Mouse (Mus musculus): ENCODE data around the gene Fat4.

DNA sequence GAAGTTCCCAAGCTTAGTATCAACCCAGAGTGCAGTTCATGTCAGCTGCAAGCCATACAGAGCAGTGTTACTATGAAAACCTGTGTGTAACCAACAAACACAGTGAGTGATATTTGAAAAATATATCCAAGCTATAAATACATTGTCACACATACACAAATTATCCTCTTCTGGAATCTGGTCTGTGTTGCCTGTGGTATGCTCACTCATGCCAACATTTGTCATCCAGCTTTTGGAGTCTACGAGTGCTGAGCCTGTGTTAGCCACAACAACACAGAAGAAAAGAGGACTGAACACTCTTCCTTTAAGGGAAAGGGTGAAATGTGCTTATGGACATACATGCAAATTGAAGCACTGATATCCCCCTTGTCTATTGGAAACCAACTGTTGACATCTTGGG lies 53.6 kb downstream of the Fat4 start:
- TF ChIP-seq CTCF (IDR thresholded peaks at IDR 0.05; ENCODE audit: low read depth) (no peak), EP300 (optimal IDR thresholded peaks at IDR 0.05) (no peak)
